11 mouse cellular contexts compared by ENCODE assay signal in the genomic region with DNA sequence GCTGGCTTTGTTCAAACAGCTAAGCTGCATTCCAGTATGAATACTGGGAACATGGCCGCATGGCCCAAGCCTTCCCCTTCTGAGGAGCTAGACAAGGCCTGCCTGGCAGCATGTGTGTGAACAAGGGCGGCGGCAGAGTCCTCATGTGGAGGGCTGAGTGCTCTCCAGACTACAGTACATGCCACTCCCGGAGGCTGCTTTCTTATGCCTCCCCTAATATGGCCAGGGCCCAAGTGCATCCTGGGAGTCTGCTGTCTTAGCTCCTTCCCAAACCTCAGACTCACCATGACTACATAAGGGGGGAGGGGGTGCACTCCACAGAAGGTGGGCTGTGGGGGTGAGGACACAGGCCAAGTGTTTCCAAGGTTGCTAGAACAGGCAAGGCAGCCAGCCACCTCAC. TPM values are rescaled to one million over a fixed set of nuclear protein-coding genes. Genes with fewer than 3 reads are reported as not detected.
DNase-seq lines count a peak whose midpoint lies in the region; ATAC-seq and TF ChIP-seq lines count a peak whose summit lies in the region.
"Had no signal": no experiment of that assay in that cellular context is flagged by ENCODE, and none has a peak within 500 bp of the region (broad histone marks: within the 10 kb centered on the region; RNA-seq: fewer than 3 reads in every experiment).

No protein-coding gene starts in this region.

- no peak overlapping the region for H3K4me3 ChIP-seq in forebrain, embryonic 12.5 days (replicated peaks)
- no peak overlapping the region for H3K4me3 ChIP-seq in forebrain, embryonic 14.5 days (ENCODE audit: low read depth, low read length)
- H3K4me3 ChIP-seq in liver, embryonic 12.5 days, result no peak overlapping the region
- H3K4me3 ChIP-seq in liver, embryonic 11.5 days (ENCODE audit: low read depth, low read length), result no peak overlapping the region
- no peak overlapping the region for H3K4me3 ChIP-seq in lung, adult 2 months (replicated peaks; ENCODE audit: extremely low read depth, low read depth, low read length)
- H3K4me3 ChIP-seq: hindbrain, embryonic 12.5 days; limb, embryonic 12.5 days had no signal

- peaks cover 38% of the 10 kb centered on the region for H3K36me3 ChIP-seq in forebrain, embryonic 12.5 days (replicated peaks)
- H3K36me3 ChIP-seq in forebrain, embryonic 14.5 days (ENCODE audit: control insufficient read depth, insufficient read depth, low read length), result peaks cover 32% of the 10 kb centered on the region
- peaks cover 27% of the 10 kb centered on the region for H3K36me3 ChIP-seq in liver, embryonic 12.5 days
- peaks cover 13% of the 10 kb centered on the region for H3K36me3 ChIP-seq in liver, embryonic 11.5 days (ENCODE audit: control insufficient read depth, insufficient read depth, low read length)

- no peaks in the 10 kb centered on the region for H3K27me3 ChIP-seq in forebrain, embryonic 12.5 days
- no peaks in the 10 kb centered on the region for H3K27me3 ChIP-seq in forebrain, embryonic 14.5 days (replicated peaks; ENCODE audit: control insufficient read depth, insufficient read depth, low read length)
- H3K27me3 ChIP-seq in liver, embryonic 12.5 days (replicated peaks), result no peaks in the 10 kb centered on the region
- H3K27me3 ChIP-seq in liver, embryonic 11.5 days (replicated peaks; ENCODE audit: control insufficient read depth, insufficient read depth, low read length), result no peaks in the 10 kb centered on the region
- H3K27me3 ChIP-seq: hindbrain, embryonic 12.5 days; limb, embryonic 12.5 days; Patski had no signal

- no peak overlapping the region for H3K4me2 ChIP-seq in forebrain, embryonic 12.5 days
- H3K4me2 ChIP-seq in forebrain, embryonic 14.5 days (ENCODE audit: low read length), result no peak overlapping the region
- H3K4me2 ChIP-seq in liver, embryonic 12.5 days, result no peak overlapping the region
- no peak overlapping the region for H3K4me2 ChIP-seq in liver, embryonic 11.5 days
- H3K4me2 ChIP-seq: hindbrain, embryonic 12.5 days; limb, embryonic 12.5 days had no signal

- H3K27ac ChIP-seq in forebrain, embryonic 12.5 days, result 0 out of 2 replicates have a peak overlapping the region, but pooled peaks have one; percentile 25
- H3K27ac ChIP-seq in forebrain, embryonic 14.5 days (ENCODE audit: low read depth, low read length), result no peak overlapping the region
- peak overlapping the region; percentile 24; the same call in 1 of the 2 replicates for H3K27ac ChIP-seq in liver, embryonic 12.5 days
- H3K27ac ChIP-seq in liver, embryonic 11.5 days (ENCODE audit: low read depth, low read length), result no peak overlapping the region; the same call in 1 of the 2 replicates
- H3K27ac ChIP-seq: hindbrain, embryonic 12.5 days; limb, embryonic 12.5 days had no signal

- ATAC-seq in forebrain, embryonic 12.5 days (ENCODE audit: low FRiP score), result no peak
- no peak for ATAC-seq in forebrain, embryonic 14.5 days
- ATAC-seq in liver, embryonic 12.5 days, result no peak
- ATAC-seq in liver, embryonic 11.5 days (replicated peaks; ENCODE audit: low FRiP score), result no peak
- ATAC-seq: Patski had no signal

- H3K9ac ChIP-seq in forebrain, embryonic 12.5 days, result no peak overlapping the region
- no peak overlapping the region for H3K9ac ChIP-seq in forebrain, embryonic 14.5 days (ENCODE audit: low read length)
- no peak overlapping the region for H3K9ac ChIP-seq in liver, embryonic 12.5 days
- no peak overlapping the region for H3K9ac ChIP-seq in liver, embryonic 11.5 days (ENCODE audit: low read depth, low read length)
- H3K9ac ChIP-seq: hindbrain, embryonic 12.5 days; limb, embryonic 12.5 days had no signal

- H3K9me3 ChIP-seq in forebrain, embryonic 12.5 days, result no peaks in the 10 kb centered on the region
- H3K9me3 ChIP-seq in forebrain, embryonic 14.5 days (replicated peaks; ENCODE audit: control insufficient read depth, low read length), result no peaks in the 10 kb centered on the region
- no peaks in the 10 kb centered on the region for H3K9me3 ChIP-seq in liver, embryonic 12.5 days (replicated peaks)
- no peaks in the 10 kb centered on the region for H3K9me3 ChIP-seq in liver, embryonic 11.5 days (ENCODE audit: control insufficient read depth, low read length)
- H3K9me3 ChIP-seq: hindbrain, embryonic 12.5 days; limb, embryonic 12.5 days had no signal

- WGBS in forebrain, embryonic 12.5 days, result 69% methylated on average over 4 of the region's 4 CpGs
- WGBS in forebrain, embryonic 14.5 days, result 75% methylated on average over 4 of the region's 4 CpGs
- 72% methylated on average over 4 of the region's 4 CpGs for WGBS in liver, embryonic 12.5 days (ENCODE audit: insufficient replicate concordance)
- WGBS in liver, embryonic 11.5 days, result 84% methylated on average over 4 of the region's 4 CpGs
- WGBS in lung, adult 2 months, result 36% methylated on average over 4 of the region's 4 CpGs

- no peaks in the 10 kb centered on the region for H3K4me1 ChIP-seq in forebrain, embryonic 12.5 days
- H3K4me1 ChIP-seq in forebrain, embryonic 14.5 days (ENCODE audit: control insufficient read depth, insufficient read depth, low read length), result no peaks in the 10 kb centered on the region
- peaks cover 8% of the 10 kb centered on the region for H3K4me1 ChIP-seq in liver, embryonic 12.5 days
- H3K4me1 ChIP-seq in liver, embryonic 11.5 days (replicated peaks; ENCODE audit: control insufficient read depth, insufficient read depth, low read length), result peaks cover 6% of the 10 kb centered on the region; the same call in 1 of the 2 replicates
- H3K4me1 ChIP-seq in lung, adult 2 months (ENCODE audit: control insufficient read depth, insufficient read depth, low read length), result peaks cover 9% of the 10 kb centered on the region
- H3K4me1 ChIP-seq: hindbrain, embryonic 12.5 days had no signal

- no peak for DNase-seq in forebrain, embryonic 14.5 days (ENCODE audit: low spot score)
- no peak for DNase-seq in liver, embryonic 11.5 days (ENCODE audit: low spot score)
- DNase-seq in lung, adult 2 months, result peak; percentile 48
- DNase-seq in retina, postnatal 1 day, result no peak
- DNase-seq in adrenal gland, adult 18-20 months (ENCODE audit: low spot score in 2 of 2), result no peak
- no peak for DNase-seq in kidney, postnatal 25 days

- no peak for TF ChIP-seq CTCF in lung, adult 2 months (IDR thresholded peaks at IDR 0.05; ENCODE audit: insufficient read depth, low read length)

- no peak for TF ChIP-seq POLR2A in lung, adult 2 months (IDR thresholded peaks at IDR 0.05; ENCODE audit: borderline replicate concordance, extremely low read depth, low read depth, low read length)

RNA-seq across cellular contexts. Expression of gene Klhdc4, which starts 36.7 kb away (rescaled TPM):
- polyA plus RNA-seq in forebrain, embryonic 12.5 days (2016; fragmentation: Nextera tagmentation; extraction: Ambion mirVana), result 53.1 and 53.9 TPM in 2 replicates
- polyA plus RNA-seq in forebrain, embryonic 14.5 days (2014; fragmentation: Nextera tagmentation; extraction: Ambion mirVana), result 40.3 and 41.3 TPM in 2 replicates
- polyA plus RNA-seq in liver, embryonic 12.5 days (2016; fragmentation: Nextera tagmentation; extraction: Ambion mirVana), result 34.1 and 36.2 TPM in 2 replicates
- polyA plus RNA-seq in liver, embryonic 11.5 days (2014; fragmentation: Nextera tagmentation; extraction: Ambion mirVana), result 52.8 and 54.0 TPM in 2 replicates
- polyA plus RNA-seq in lung, adult 2 months (2012; rRNA removed), result 32.9 and 36.1 TPM in 2 replicates
- total RNA-seq in adrenal gland, adult 18-20 months (2021), result 10 to 100 TPM; 23.1 to 26.5 TPM

Comparison
In these comparisons a context has a peak if more than half of its experiments do, and no peak if none do; other contexts are left out.
1. H3K27ac ChIP-seq: peak in forebrain, embryonic 12.5 days (single experiment) and liver, embryonic 12.5 days (single experiment); none in forebrain, embryonic 14.5 days (single experiment) and liver, embryonic 11.5 days (single experiment).